Mouse (Mus musculus) gastrocnemius, postnatal 25 days (tissue): ENCODE measurements around the gene Samd13. TPM values are rescaled to one million over a fixed set of nuclear protein-coding genes. Genes with fewer than 3 reads are reported as not detected.

ENCODE experiments used
- DNase-seq: peaks from one replicate; pipeline ENCODE4 v3.0.0; 2022
- total RNA-seq, 2 experiments: library from RNA; stranded (reverse); gene quantifications; 1 replicate in 1 of 2; 2 replicates in 1 of 2; pipeline ENCODE4 v1.2.3; 2021

Samd13 gene
- total RNA-seq, 2 experiments from 2014 or later: 0.32 to 0.74 TPM

GRCm38 (mm10) chr3:146615496-146615895 lies 69.9 kb downstream of the Samd13 start, which contains the start of gene Dnase2b:
Dnase2b (minus strand) TSS chr3:146615596.
- DNase-seq: no peak

GRCm38 (mm10) chr3:146611821-146612220 lies 73.6 kb downstream of the Samd13 start:
- DNase-seq: no peak

- no peak for DNase-seq
Measured at GRCm38 (mm10) chr3:146611261-146611660, 74.1 kb downstream of the Samd13 start.

GRCm38 (mm10) chr3:146610322-146610721 lies 75.1 kb downstream of the Samd13 start:
- DNase-seq: no peak

- no peak for DNase-seq
Measured at GRCm38 (mm10) chr3:146607368-146607767, 78.0 kb downstream of the Samd13 start.

- DNase-seq: no peak
Measured at GRCm38 (mm10) chr3:146604647-146605046, 80.7 kb downstream of the Samd13 start.

GRCm38 (mm10) chr3:146602531-146602930 lies 82.9 kb downstream of the Samd13 start:
- no peak for DNase-seq

- no peak for DNase-seq
Measured at GRCm38 (mm10) chr3:146601205-146601604, 84.2 kb downstream of the Samd13 start.

GRCm38 (mm10) chr3:146599198-146599900 lies 86.0 kb downstream of the Samd13 start:
- no peak for DNase-seq

GRCm38 (mm10) chr3:146598411-146598810 lies 87.0 kb downstream of the Samd13 start:
- no peak for DNase-seq

- DNase-seq: no peak
Measured at GRCm38 (mm10) chr3:146596864-146597263, 88.5 kb downstream of the Samd13 start.

GRCm38 (mm10) chr3:146596387-146596786 lies 89.0 kb downstream of the Samd13 start:
- DNase-seq: no peak

- DNase-seq: no peak
Measured at GRCm38 (mm10) chr3:146595440-146595839, 90.0 kb downstream of the Samd13 start.

Other genes starting within 250 kb of the Samd13 start
- gene Ctbs, start 235.8 kb downstream of the Samd13 start, total RNA-seq: 1 to 10 TPM; 3.3 to 3.8 TPM
- 1 to 10 TPM; 3.8 to 5.8 TPM for gene Spata1, start 185.8 kb downstream of the Samd13 start, total RNA-seq
- 100 to 1,000 TPM; 371 to 383 TPM for gene Gng5, start 185.8 kb downstream of the Samd13 start, total RNA-seq
- 10 to 100 TPM in 1 of 2 experiments, 1 to 10 TPM in 1; 9.8 to 12.2 TPM for gene Rpf1, start 164.2 kb downstream of the Samd13 start, total RNA-seq
- gene Uox, start 115.2 kb downstream of the Samd13 start, total RNA-seq: not detected
- gene Dnase2b, start 70.0 kb downstream of the Samd13 start, total RNA-seq: not detected
- not detected for gene 4930503B20Rik, start 34.3 kb downstream of the Samd13 start, total RNA-seq
- gene Prkacb, start 127.4 kb upstream of the Samd13 start, total RNA-seq: 10 to 100 TPM; 34.8 to 35.1 TPM
- 10 to 100 TPM; 50.4 to 57.1 TPM for gene Ttll7, start 166.8 kb upstream of the Samd13 start, total RNA-seq